Comparison of ENCODE assay signal across 1 mouse cellular context in genomic region chr12:95647179-95647578, GRCm38 (mm10). TPM values are rescaled to one million over a fixed set of nuclear protein-coding genes. Genes with fewer than 3 reads are reported as not detected.
"Had no signal": no experiment of that assay in that cellular context is flagged by ENCODE, and none has a peak within 500 bp of the region (broad histone marks: within the 10 kb centered on the region; RNA-seq: fewer than 3 reads in every experiment).

No protein-coding gene starts in this region.

RNA-seq across cellular contexts. Expression of gene Flrt2, which starts 44.8 kb away (rescaled TPM):
- total RNA-seq: hematopoietic stem cell, adult 5-6 weeks had no signal
